Mouse (Mus musculus) layer of hippocampus, postnatal 14 days (tissue): ENCODE measurements at regions not wholly inside any gene's neighbourhood (a gene's known extent, or its start where the extent isn't known, plus 50 kb on each side); places are given as distances from the start of the nearest gene placed in this dataset.

ENCODE experiments used
- DNase-seq, 2 experiments: peaks; one replicate each; pipeline ENCODE4 v3.0.0; 2021 to 2022; ENCODE audit warnings: low spot score in 2 of 2, mixed read lengths in 1 of 2

DNA sequence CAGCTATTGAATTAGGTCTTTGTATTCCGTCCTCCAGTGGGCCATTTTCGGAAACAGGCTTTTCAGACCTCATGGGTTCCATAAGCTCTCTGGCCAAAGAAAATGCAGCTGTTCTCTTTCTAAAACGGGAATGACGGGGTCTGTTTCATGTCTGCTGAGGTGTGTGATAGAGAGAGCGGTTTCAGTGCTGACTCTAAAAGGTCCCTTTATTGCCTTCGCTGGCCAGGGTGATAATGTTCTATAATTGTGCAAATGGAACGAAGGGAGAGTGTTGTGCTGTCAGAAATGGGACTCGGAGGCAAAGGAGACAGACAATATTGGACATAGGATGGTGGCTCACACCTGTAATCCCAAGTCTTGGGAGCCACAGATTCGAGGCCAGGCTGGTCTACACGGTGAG, 53.5 kb upstream of the Osbpl8 start:
- DNase-seq: no peak

GRCm38 (mm10) chr10:111108658-111109633, 55.6 kb upstream of the Osbpl8 start:
- peak; percentile 68 to 71 for DNase-seq

DNA sequence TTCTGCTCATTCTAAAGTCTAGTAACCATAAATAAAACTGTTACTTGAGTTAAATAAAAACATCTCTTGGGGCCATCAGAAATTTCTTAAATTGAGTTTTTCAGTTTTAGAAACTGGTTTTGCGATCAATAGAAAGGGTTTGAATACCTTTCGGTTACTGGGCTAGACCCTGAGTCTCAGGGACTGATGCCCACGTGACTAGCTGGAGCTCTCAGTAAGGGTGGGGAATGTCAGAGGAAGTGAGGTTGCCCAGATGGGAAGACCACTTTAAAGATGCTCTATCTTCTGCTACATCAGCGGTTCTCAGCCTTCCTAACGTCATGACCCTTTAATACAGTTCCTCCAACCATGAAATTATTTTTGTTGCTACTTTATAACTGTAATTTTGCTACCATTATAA, 56.7 kb upstream of the Osbpl8 start:
- no peak for DNase-seq

GRCm38 (mm10) chr10:111107387-111107786, 57.2 kb upstream of the Osbpl8 start:
- peak; percentile 31 to 55 for DNase-seq

DNA sequence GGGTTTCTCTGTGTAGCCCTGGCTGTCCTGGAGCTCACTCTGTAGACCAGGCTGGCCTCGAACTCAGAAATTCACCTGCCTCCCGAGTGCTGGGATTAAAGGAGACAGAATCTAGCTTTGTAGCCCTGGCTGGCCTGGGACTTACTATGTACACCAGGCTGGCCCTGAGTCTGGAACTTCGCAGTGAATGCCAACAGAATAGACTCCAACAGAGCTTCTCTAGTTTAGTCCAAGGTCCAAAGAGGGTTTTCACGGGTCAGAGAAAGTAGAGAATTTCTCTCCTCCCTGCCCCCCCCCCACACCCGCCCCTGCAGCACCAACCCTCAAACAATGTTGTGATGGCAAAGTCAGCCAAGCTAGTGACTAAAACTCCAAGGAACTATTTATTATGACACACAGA, 58.1 kb upstream of the Osbpl8 start:
- no peak for DNase-seq

DNA sequence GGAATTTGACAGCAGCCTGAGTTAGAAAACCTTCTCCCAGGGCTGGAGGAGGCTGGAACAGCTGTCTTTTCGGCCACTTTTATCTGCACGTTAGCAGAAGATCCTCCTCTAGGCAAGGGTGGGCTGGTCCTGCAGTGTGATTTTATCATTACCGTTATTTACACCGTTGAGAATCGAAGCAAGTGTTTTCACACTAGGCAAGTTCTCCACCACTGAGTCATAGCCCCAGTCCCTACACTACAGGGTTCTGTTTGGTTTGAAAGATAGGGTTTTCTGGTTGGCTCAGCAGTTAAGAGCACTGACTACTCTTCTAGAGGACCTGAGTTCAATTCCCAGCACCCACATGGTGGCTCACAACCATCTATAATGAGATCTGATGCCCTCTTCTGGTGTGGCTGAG, 58.9 kb upstream of the Osbpl8 start:
- DNase-seq: no peak

- no peak for DNase-seq
Measured at GRCm38 (mm10) chr10:111103512-111103911, 61.0 kb upstream of the Osbpl8 start.

GRCm38 (mm10) chr10:111103086-111103485, 61.5 kb upstream of the Osbpl8 start:
- no peak for DNase-seq

DNA sequence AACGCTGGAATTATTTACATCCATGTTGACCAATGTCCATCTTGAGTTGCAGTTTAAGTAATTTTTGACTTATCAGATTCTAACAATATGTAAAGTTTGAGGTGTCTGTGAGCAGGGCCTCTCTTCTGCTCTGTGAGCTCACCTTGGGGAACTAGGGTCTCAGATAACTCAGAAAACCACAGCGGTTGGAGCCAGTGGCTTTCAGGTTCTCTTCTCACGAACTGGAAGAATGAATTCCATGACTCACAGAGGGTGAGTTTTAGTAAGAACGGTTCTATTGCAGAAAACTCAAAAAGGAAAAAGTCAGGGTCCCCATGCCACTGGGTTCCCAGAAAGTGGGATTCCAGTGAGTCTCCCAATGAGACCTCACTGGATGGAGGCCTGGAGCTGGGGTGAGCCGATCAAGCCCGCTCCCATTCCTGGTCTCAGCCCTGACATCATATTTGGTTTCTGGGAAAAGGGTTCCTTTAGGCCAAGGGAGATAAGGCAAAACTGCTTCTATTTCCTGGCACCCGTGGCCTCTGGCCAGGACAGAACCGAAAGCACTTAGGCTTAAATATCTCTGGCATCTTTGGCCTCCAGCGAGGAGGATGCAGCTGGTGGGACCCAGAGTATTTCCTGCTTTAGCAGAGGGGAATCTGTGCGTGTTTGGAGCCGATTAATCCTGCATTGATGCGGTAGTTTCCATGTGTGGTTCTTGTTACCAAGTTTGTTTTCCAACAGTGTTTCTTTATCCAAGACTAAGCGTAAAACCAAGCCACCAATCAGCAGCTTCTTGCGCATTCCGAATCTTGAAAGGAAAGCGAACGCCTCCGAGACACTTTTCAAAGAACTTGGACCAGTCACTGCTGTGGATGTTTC, 62.4 kb upstream of the Osbpl8 start:
- DNase-seq: no peak

DNA sequence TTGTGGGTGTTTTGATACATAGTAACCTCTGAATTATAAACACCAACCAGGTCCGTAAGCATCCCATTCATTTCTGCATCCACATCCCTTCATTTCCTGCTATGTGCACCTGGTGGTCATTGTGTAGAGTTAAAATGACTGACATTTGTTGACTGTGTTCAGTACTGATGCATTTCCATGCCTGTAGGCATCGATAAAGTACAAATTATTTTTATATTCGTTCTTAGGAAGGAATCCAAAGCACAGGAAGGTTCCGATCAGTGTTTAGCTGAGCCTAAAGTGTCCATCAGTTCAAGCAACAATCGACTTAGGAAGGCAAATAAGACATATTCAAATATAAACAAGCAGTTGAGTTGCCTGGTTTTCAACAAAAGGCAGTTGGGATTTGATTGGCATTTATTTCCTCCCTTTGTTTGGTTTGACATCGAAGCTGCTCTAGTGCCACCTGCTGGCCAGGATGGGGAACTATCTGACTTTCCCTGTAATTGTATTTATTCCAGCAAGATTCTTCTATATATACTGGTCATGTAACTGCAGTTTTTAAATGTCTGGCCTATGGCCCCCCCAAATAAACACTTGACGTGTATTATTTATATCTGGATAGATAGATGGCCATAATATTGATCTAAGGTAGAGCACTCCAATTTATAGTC, 64.6 kb upstream of the Osbpl8 start:
- peak; percentile 65 to 85 for DNase-seq

DNA sequence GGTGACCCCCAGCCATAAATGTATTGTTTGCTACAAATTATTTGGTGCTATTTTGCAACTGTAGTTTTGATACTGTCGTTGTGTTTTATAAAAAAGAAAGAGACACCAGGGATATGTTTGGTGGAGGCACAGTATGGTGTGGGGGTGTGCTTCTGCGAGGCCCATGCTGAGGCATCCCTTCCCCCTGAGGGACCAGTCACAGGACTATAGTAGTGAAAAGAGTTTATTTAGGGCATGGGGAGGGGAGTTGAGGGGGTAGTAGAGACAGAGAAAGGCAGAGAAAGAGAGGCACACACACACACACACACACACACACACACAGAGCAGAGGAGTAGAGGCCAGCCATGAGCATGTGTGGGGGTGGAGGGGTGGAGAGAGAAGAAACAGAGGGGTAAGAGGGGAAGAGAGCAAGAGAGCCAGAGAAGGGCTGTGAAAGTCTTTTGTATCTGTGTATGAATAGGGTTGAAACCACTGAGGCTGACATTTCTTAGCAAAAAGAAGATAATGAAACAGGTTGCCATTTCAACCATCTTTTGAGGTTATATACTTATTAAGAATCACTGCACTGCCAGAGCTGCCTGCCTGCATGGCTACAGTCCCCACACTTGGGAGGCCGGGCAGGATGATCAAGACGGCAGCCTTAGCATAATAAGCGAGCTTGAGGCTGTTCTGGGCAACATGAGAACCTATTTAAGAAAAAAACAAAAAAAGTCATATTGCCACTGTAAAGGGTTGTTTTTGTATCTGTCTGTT, 65.3 kb upstream of the Osbpl8 start:
- no peak for DNase-seq

DNA sequence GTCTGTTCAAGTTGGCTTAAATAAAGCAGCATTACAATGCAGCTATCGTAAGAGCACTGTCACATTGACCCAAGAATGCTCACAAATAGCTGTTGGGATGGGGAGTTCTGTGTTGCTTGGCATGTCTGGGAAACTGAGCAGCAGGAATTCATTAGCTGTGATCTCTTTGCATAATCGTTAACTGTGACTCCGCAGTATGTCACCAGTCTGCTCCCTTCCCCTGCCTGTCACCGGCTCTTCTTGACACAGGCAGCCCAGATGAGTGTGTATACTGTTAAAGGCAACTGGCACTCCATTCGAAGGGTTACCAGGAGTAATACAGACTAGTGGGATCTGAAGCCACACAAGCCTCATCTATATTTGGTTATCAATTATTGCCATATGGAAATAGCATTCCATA, 67.3 kb upstream of the Osbpl8 start:
- DNase-seq: no peak

GRCm38 (mm10) chr10:111096811-111097210, 67.7 kb upstream of the Osbpl8 start:
- no peak for DNase-seq

DNA sequence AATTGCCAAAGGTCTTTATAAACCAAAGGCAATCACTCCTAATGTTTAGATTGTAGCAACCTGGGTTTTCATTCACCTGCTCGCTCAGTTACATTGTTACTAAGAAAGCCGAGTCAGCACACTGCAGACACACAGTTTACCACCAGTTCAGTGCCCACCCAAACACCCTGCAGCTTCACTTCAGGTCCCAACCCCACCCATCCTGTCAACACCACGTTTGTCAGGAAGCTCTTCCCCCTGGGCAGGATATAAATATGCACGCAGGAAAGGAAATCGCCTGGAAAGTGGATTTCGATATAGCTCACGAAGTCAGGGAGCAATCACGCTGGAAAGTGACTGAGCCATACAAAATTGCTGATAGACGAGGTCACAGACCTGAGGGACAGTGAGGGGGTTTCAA, 70.1 kb upstream of the Osbpl8 start:
- no peak for DNase-seq

DNA sequence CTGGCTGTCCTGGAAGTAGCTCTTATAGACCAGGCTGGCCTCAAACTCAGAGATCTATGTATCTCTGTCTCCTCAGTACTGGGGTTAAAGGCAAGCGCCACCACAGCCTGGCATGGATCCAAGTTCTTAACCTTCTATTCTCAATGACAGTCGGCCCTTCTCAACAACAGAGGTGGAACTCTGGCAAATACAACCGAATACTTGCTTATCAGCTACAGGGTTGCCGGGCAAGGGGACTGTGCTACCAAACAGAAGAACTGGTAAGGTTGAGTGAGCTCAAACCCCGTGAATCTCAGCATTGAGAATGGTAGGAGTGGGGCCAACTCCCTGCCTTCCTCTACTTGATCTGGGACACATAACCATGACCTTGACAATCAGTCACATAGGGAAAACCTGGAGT, 75.2 kb upstream of the Osbpl8 start:
- no peak for DNase-seq

DNA sequence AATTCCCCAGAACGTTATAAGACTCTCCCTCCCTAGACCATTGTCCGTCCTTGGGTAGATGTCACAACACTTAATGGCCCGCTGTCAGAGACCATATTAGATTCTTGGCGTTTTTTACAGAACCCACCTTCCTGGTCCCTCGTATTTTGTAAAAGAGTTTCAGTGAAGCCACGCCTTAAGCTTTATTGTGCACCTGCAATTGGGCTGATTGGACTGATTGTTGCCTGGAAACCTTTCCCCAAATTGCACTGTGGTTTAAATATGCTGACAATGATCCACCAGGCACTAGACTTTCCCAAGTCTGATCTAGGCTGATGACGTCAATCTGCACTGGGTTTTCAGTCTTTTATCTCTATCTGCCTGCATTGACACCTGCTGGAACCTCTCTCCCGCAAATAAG, 75.6 kb upstream of the Zdhhc17 start:
- no peak for DNase-seq

DNA sequence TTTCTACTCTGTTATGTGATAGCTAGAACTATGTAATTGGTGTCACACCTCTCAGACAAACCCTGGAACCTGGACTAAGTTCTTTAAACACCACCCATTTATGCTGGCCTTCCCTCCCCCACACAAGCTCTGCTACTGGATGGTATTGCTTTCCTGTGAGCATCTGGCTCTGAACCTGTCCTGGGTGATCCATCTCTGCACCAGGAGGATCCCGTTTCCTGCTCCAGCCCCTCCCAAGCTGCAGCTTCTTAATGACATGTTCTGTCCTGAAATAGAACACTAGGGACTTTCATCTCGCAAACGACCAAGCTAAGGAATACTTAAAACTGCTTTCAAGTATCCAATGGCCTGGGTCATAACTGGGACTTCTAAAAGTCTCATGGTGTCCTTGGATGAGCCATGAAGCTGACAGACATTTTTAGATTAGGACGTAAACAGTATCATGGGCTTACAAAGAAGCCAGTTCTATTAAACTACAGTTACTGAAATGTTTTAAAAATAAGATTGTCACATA, 74.4 kb upstream of the Zdhhc17 start:
- no peak for DNase-seq

DNA sequence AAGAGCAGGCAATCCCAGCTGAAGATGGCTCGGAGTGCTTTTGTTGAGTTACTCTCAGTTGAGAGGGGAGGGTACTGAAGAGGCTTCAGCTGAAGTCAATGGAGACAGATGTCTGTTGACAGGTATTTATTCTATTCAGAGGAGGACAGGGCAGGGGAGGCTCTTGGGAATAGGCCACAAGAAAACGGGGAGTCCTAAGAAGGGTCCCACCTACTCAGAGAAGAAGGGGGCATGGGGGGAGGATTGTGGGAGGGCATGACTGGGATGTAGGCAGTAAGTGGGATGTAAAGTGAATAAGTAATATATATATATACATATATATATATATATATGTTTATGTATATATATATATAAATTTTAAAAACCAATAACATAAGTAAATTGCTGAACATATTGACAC, 73.9 kb upstream of the Zdhhc17 start:
- DNase-seq: no peak

DNA sequence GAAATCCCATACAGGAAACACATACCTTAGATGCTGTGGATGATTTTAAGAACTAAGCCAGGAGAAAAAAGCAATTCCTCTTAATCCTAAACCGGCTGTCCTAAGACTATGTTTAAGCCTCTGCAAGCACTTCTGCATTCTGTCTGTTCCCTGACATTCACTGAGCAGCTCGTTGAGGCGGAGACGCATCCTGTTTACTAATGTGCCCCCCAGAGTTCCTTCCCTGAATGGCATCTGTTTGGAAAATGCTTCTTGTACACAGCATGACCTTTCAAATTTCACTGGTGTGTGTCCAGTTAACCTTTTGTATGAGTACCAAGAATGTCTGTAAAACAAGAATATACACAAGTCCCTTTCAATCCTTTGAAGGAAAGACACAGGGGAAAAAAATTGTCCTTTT, 73.4 kb upstream of the Zdhhc17 start:
- peak in 1 of 2 experiments; percentile 46 for DNase-seq

- DNase-seq: peak in 1 of 2 experiments; percentile 17
Measured at GRCm38 (mm10) chr10:111080322-111080721, 70.4 kb upstream of the Zdhhc17 start.

DNA sequence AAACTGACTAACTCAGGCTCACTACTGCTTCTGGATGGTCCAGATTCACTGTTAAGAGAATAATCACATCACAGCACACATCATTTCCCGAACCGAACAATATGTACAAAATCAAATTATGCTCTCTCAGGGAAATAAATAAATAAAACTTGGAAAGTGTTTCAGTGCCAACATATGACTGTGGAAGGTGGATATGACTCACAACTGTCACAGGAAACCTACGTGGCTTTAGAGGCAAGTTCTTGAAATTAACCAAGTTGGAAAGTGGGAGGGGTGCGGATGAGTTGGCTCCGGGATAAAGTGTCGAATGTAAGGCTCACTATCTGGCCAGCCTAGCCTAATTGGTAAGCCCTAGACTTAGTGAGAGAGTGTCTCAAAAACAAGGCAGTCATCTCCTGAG, 69.1 kb upstream of the Zdhhc17 start:
- DNase-seq: no peak
